Mouse (Mus musculus) MEL (cell line): ENCODE results near the gene Galntl6. TPM values are rescaled to one million over a fixed set of nuclear protein-coding genes. Genes with fewer than 3 reads are reported as not detected.

Experiments
- DNase-seq: peaks from one replicate; pipeline ENCODE4 v3.0.0; 2011; ENCODE audit warnings: low read depth, low spot score
- H3K27ac ChIP-seq: 2 replicates; pipeline ENCODE4 v1.5.1; 2012; ENCODE audit warnings: low read depth, mild to moderate bottlenecking, control low read depth, low read length, moderate library complexity; ENCODE audit not compliant: control insufficient read depth
- H3K27me3 ChIP-seq, 2 experiments: fragments of 150-350 bp in 1 of 2; sonication (generic) in 1 of 2; 2 replicates each; pipeline ENCODE4 v1.6.1; 2012; ENCODE audit warnings: low read length in 2 of 2, mild to moderate bottlenecking in 2 of 2, improper control_type of control experiment in 1 of 2, moderate library complexity in 1 of 2; ENCODE audit not compliant: insufficient read depth in 2 of 2, control insufficient read depth in 1 of 2
- H3K36me3 ChIP-seq, 2 experiments: 2 replicates each; pipeline ENCODE4 v1.6.1; 2012 to 2014; ENCODE audit warnings: low read length in 2 of 2, improper control_type of control experiment in 1 of 2, inconsistent platforms in 1 of 2, mild to moderate bottlenecking in 1 of 2; ENCODE audit not compliant: insufficient read depth in 2 of 2, control insufficient read depth in 1 of 2
- H3K4me1 ChIP-seq, 2 experiments: fragments of 150-350 bp in 1 of 2; sonication (generic) in 1 of 2; 2 replicates each; pipeline ENCODE4 v1.6.1; 2012; ENCODE audit warnings: low read length in 2 of 2, improper control_type of control experiment in 1 of 2, mild to moderate bottlenecking in 1 of 2; ENCODE audit not compliant: insufficient read depth in 2 of 2, control insufficient read depth in 1 of 2
- H3K4me3 ChIP-seq, 2 experiments: fragments of 150-350 bp in 1 of 2; sonication (generic) in 1 of 2; 2 replicates each; pipeline ENCODE4 v1.5.1; 2012; ENCODE audit warnings: low read depth in 2 of 2, low read length in 2 of 2, mild to moderate bottlenecking in 2 of 2, moderate library complexity in 2 of 2, control low read depth in 1 of 2, improper control_type of control experiment in 1 of 2; ENCODE audit not compliant: control insufficient read depth in 1 of 2, insufficient read depth in 1 of 2
- H3K79me2 ChIP-seq: 2 replicates; pipeline ENCODE4 v1.6.1; 2012; ENCODE audit warnings: mild to moderate bottlenecking, low read length, moderate library complexity; ENCODE audit not compliant: control insufficient read depth, poor library complexity, insufficient read depth
- H3K9ac ChIP-seq: 2 replicates; pipeline ENCODE4 v1.6.1; 2012; ENCODE audit warnings: low read depth, mild to moderate bottlenecking, control low read depth, low read length, moderate library complexity; ENCODE audit not compliant: control insufficient read depth, poor library complexity, severe bottlenecking
- H3K9me3 ChIP-seq: fragments of 150-350 bp; sonication (generic); replicated peaks from 2 replicates; pipeline ENCODE4 v1.6.1; 2012; ENCODE audit warnings: mild to moderate bottlenecking, low read length, improper control_type of control experiment, moderate library complexity; ENCODE audit not compliant: insufficient read depth
- CHD1 ChIP-seq: IDR thresholded peaks from 2 replicates; pipeline ENCODE4 v1.6.1; 2012; ENCODE audit warnings: low read depth, mild to moderate bottlenecking, inconsistent platforms, low read length, improper control_type of control experiment
- GABPA ChIP-seq: IDR thresholded peaks from 2 replicates; pipeline ENCODE4 v1.6.1; 2012; ENCODE audit warnings: low read depth, mild to moderate bottlenecking, inconsistent platforms, low read length, improper control_type of control experiment, moderate library complexity
- KAT2A ChIP-seq: conservative IDR thresholded peaks from 2 replicates; pipeline ENCODE4 v1.6.1; 2012; ENCODE audit warnings: low read depth, low read length, improper control_type of control experiment, inconsistent platforms
- NRF1 ChIP-seq: IDR thresholded peaks from 2 replicates; pipeline ENCODE4 v1.6.1; 2014; ENCODE audit warnings: low read depth, mild to moderate bottlenecking, inconsistent platforms, low read length, improper control_type of control experiment, moderate library complexity; ENCODE audit not compliant: poor library complexity, insufficient read depth, severe bottlenecking
- UBTF ChIP-seq: IDR thresholded peaks from 2 replicates; pipeline ENCODE4 v1.6.1; 2012; ENCODE audit warnings: low read depth, mild to moderate bottlenecking, inconsistent platforms, low read length, improper control_type of control experiment, moderate library complexity, borderline replicate concordance; ENCODE audit not compliant: insufficient read depth
- ZC3H11A ChIP-seq: IDR thresholded peaks from 2 replicates; pipeline ENCODE4 v1.6.1; 2012; ENCODE audit warnings: low read depth, mild to moderate bottlenecking, inconsistent platforms, low read length, improper control_type of control experiment
- ZKSCAN1 ChIP-seq: IDR thresholded peaks from 2 replicates; pipeline ENCODE4 v1.6.1; 2012; ENCODE audit warnings: low read depth, mild to moderate bottlenecking, inconsistent platforms, low read length, improper control_type of control experiment, moderate library complexity
- ZMIZ1 ChIP-seq: IDR thresholded peaks from 2 replicates; pipeline ENCODE4 v1.6.1; 2012; ENCODE audit warnings: low read depth, mild to moderate bottlenecking, inconsistent platforms, low read length, improper control_type of control experiment, moderate library complexity
- polyA plus RNA-seq, 2 experiments: library from polyadenylated mRNA; stranded (reverse) in 1 of 2; unstranded in 1 of 2; fragments of >175 nt in 1 of 2; fragments of >200 nt in 1 of 2; gene quantifications; 2 replicates each; pipeline versions ENCODE4 v1.2.1 to v1.2.4; 2012; ENCODE audit warnings: low replicate concordance in 2 of 2, low read depth in 1 of 2; ENCODE audit not compliant: insufficient read length in 2 of 2, insufficient read depth in 1 of 2, missing spikeins in 1 of 2
- total RNA-seq: library from RNA; depleted of rRNA; stranded (reverse); fragments of 300-350 nt; gene quantifications from 2 replicates; pipeline ENCODE4 v1.2.3, GENCODE M21; 2012

Gene Galntl6
- total and polyA plus RNA-seq, 3 experiments: not detected

- no peak overlapping the region for H3K9ac ChIP-seq
- H3K27ac ChIP-seq: no peak overlapping the region
- no peaks in the 10 kb centered on the region for H3K9me3 ChIP-seq
- no peak for TF ChIP-seq ZC3H11A
- no peak for DNase-seq
- no peak overlapping the region for H3K4me3 ChIP-seq
- H3K27me3 ChIP-seq: no peaks in the 10 kb centered on the region
- no peaks in the 10 kb centered on the region for H3K36me3 ChIP-seq
- no peaks in the 10 kb centered on the region for H3K4me1 ChIP-seq
- H3K79me2 ChIP-seq: no peaks in the 10 kb centered on the region
These were observed 600 bp upstream of the Galntl6 start for GRCm38 (mm10) chr8:58912840-58913639.

- DNase-seq: no peak
- H3K9me3 ChIP-seq: no peaks in the 10 kb centered on the region
- no peak within 1 kb of the TSS for H3K4me3 ChIP-seq
- no peak within 1 kb of the TSS for H3K27ac ChIP-seq
- TF ChIP-seq UBTF (no peak), ZKSCAN1 (no peak), CHD1 (no peak), ZMIZ1 (no peak), GABPA (no peak), NRF1 (no peak)
- TF ChIP-seq, all 39 proteins: peak for 0
- H3K27me3 ChIP-seq: no peaks in the 10 kb centered on the region
- no peaks in the 10 kb centered on the region for H3K36me3 ChIP-seq
- no peaks in the 10 kb centered on the region for H3K4me1 ChIP-seq
- H3K9ac ChIP-seq: no peak within 1 kb of the TSS
- no peaks in the 10 kb centered on the region for H3K79me2 ChIP-seq
These were observed 763 bp downstream of the Galntl6 start, which contains the start of gene BC030500 for GRCm38 (mm10) chr8:58911677-58912076. Gene BC030500, plus strand, starts transcription at chr8:58911755.

GRCm38 (mm10) chr8:58904465-58904864 is 8.0 kb downstream of the Galntl6 start:
- no peaks in the 10 kb centered on the region for H3K27me3 ChIP-seq

More at GRCm38 (mm10) chr8:58904465-58904864, 8.0 kb downstream of the Galntl6 start:
- no peak for TF ChIP-seq KAT2A
- Histone ChIP-seq H3K9me3 (no peaks in the 10 kb centered on the region), H3K79me2 (no peaks in the 10 kb centered on the region), H3K4me1 (no peaks in the 10 kb centered on the region), H3K9ac (no peak overlapping the region), H3K4me3 (no peak overlapping the region), H3K27ac (no peak overlapping the region), H3K36me3 (no peaks in the 10 kb centered on the region)
- no peak for DNase-seq
